Mouse (Mus musculus) heart, postnatal 0 days (tissue): ENCODE results near the gene B4galnt1. TPM values are rescaled to one million over a fixed set of nuclear protein-coding genes. Genes with fewer than 3 reads are reported as not detected.

Experiments
- ATAC-seq: fragments of 200-750 bp; cut with Nextera tagmentation; 2 replicates; pipeline ENCODE4 v1.8.0; 2017; ENCODE audit warnings: low read depth, moderate number of reproducible peaks, moderate library complexity; ENCODE audit not compliant: insufficient read depth
- DNase-seq: peaks from one replicate; pipeline ENCODE4 v3.0.0-alpha.2; 2016; ENCODE audit warnings: low spot score
- H3K27ac ChIP-seq: fragments of 300-500 bp; sonication (generic); 2 replicates; pipeline ENCODE4 v1.5.1; 2014; ENCODE audit warnings: low read depth, mild to moderate bottlenecking
- H3K27me3 ChIP-seq: fragments of 300-500 bp; sonication (generic); 2 replicates; pipeline ENCODE4 v1.6.1; 2014; ENCODE audit warnings: low read length, mixed read lengths; ENCODE audit not compliant: control insufficient read depth, insufficient read depth
- H3K36me3 ChIP-seq: fragments of 300-500 bp; sonication (generic); replicated peaks from 2 replicates; pipeline ENCODE4 v1.6.1; 2014; ENCODE audit warnings: low read length, mixed read lengths; ENCODE audit not compliant: control insufficient read depth, insufficient read depth
- H3K4me1 ChIP-seq: fragments of 300-500 bp; sonication (generic); 2 replicates; pipeline ENCODE4 v1.6.1; 2014; ENCODE audit warnings: antibody characterized with exemption; ENCODE audit not compliant: control insufficient read depth, insufficient read depth
- H3K4me2 ChIP-seq: fragments of 300-500 bp; sonication (generic); 2 replicates; pipeline ENCODE4 v1.6.1; 2014; ENCODE audit warnings: low read depth, mild to moderate bottlenecking, low read length, moderate library complexity
- H3K4me3 ChIP-seq: fragments of 300-500 bp; sonication (generic); 2 replicates; pipeline ENCODE4 v1.5.1; 2014; ENCODE audit warnings: low read depth, low read length
- H3K9ac ChIP-seq: fragments of 300-500 bp; sonication (generic); replicated peaks from 2 replicates; pipeline ENCODE4 v1.6.1; 2014; ENCODE audit warnings: low read depth, low read length, mixed read lengths
- H3K9me3 ChIP-seq: fragments of 300-500 bp; sonication (generic); replicated peaks from 2 replicates; pipeline ENCODE4 v1.6.1; 2016; ENCODE audit warnings: low read length; ENCODE audit not compliant: control insufficient read depth
- CTCF ChIP-seq: IDR thresholded peaks from 2 replicates; pipeline ENCODE4 v1.5.1; 2016; ENCODE audit warnings: antibody characterized with exemption, control low read depth, low read depth
- EP300 ChIP-seq: IDR thresholded peaks from 2 replicates; pipeline ENCODE4 v1.6.1; 2016; ENCODE audit warnings: antibody characterized with exemption, low read depth
- WGBS: fragments of 180-500 bp; shearing (Covaris S2); extraction: QIAGEN DNeasy Blood & Tissue Kit; methylation state at CpG from one replicate; pipeline ENCODE4 v1.1.7; 2014; 5-methylcytosine and 5-hydroxymethylcytosine counted together
- polyA plus RNA-seq: library from polyadenylated mRNA; unstranded; fragments of >200 nt; fragmentation: Nextera tagmentation; extraction: Ambion mirVana; gene quantifications from 2 replicates; pipeline ENCODE4 v1.2.1, GENCODE M21; 2015
- total RNA-seq: library from RNA; depleted of rRNA; stranded (reverse); fragments of >200 nt; gene quantifications from 2 replicates; pipeline ENCODE4 v1.2.3, GENCODE M21; 2014; ENCODE audit warnings: low replicate concordance

B4galnt1 gene
- total and polyA plus RNA-seq, 2 experiments from 2014 or later = 0.72 to 2.3 TPM

DNA sequence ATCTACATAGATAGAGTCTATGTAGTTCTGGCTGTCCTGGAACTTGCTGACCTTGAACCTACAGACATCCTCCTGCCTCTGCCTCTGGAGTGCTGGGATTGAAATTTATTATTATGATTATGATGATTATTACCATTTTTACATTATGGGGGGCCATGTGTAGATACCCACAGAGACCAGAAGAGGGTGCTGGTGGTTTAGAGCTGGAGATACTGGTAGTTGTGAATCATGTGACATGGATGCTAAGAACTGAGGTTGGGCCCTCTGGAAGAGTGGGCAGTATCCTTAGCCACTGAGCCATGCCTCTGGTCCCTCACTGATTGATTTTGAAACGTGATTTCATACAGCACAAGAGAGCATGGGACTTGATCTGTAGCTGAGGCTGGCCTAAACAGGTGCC is 21.4 kb downstream of the B4galnt1 start:
- no peak overlapping the region for H3K4me2 ChIP-seq
- no peak overlapping the region for H3K9ac ChIP-seq
- ATAC-seq (no peak), DNase-seq (no peak)
- WGBS = 88% methylated on average over 1 of the region's 1 CpGs
- H3K36me3 ChIP-seq = peaks cover 11% of the 10 kb centered on the region
- H3K27ac ChIP-seq = no peak overlapping the region
- H3K9me3 ChIP-seq = no peaks in the 10 kb centered on the region
- 0 out of 2 replicates have a peak, but pooled peaks cover 8% of the 10 kb centered on the region for H3K4me1 ChIP-seq
- no peak overlapping the region for H3K4me3 ChIP-seq
- peak; percentile 17; the same call in 1 of the 2 replicates for TF ChIP-seq CTCF
- no peak for TF ChIP-seq EP300
- peaks cover 24% of the 10 kb centered on the region for H3K27me3 ChIP-seq

DNA sequence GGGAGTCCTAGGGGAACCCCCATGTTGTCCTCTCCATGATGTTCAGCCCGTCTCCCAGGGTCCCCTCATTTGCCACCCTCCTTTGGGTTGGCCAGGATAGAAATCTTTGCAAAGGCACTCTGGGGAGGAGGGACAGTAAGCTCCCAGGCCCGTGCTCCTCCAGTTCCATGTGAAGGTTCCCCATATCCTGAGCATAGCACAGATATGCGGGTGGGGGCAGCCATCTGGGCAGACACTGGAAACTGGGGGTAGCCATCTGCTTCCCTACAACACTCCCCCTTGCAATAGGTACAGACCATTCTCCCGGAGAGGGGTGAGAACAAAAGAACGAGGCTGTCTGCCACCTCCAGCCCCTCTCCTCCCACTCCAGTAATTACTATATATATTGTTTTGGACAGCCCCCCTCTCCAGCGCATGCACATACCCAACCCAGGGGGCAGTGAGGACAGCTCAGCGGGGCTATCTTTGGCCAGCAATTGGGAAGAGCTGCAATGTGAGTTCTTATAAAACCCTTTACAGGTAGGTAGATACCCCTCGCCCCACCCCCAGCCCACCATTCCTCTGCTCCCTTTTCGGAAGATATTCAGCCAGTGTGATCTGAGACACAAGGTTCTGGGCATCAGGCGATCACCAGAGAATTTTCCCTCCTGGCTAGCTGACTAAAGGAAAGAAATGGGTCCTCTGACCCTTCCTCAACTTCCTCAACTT is 22.5 kb downstream of the B4galnt1 start:
- peaks cover 11% of the 10 kb centered on the region for H3K36me3 ChIP-seq
- H3K4me2 ChIP-seq = peak overlapping the region; percentile 85; the same call in 1 of the 2 replicates
- H3K9me3 ChIP-seq = no peaks in the 10 kb centered on the region
- no peak for ATAC-seq
- peaks cover 19% of the 10 kb centered on the region for H3K27me3 ChIP-seq
- H3K9ac ChIP-seq = no peak overlapping the region; the same call in 1 of the 2 replicates
- peak overlapping the region; percentile 59; the same call in 1 of the 2 replicates for H3K4me3 ChIP-seq
- TF ChIP-seq CTCF (no peak), EP300 (no peak)
- 0 out of 2 replicates have a peak, but pooled peaks cover 8% of the 10 kb centered on the region for H3K4me1 ChIP-seq
- no peak overlapping the region for H3K27ac ChIP-seq
- no peak for DNase-seq
- 48% methylated on average over 10 of the region's 10 CpGs for WGBS

DNA sequence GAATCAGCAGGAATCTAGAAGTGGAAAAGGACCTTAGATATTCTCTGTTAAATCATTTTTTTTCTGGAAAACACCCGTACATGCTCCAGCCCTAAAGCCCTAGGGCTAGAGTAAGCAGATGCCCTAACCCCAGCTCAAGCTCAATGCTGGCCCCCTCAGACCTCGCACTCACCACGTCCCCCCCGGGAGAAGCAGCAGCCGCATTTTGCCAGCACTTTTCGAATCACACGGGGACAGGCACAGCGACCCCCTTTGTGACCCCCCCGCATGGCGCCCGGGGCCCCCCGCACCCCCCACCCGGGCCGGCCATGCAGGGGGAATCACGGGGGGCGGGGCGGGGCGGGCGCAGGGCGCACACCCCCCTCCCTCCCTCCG is 23.0 kb downstream of the B4galnt1 start:
- ATAC-seq (no peak), DNase-seq (no peak)
- peak overlapping the region; percentile 59 for H3K4me3 ChIP-seq
- peak overlapping the region; percentile 85 for H3K4me2 ChIP-seq
- TF ChIP-seq EP300 (no peak), CTCF (no peak)
- H3K36me3 ChIP-seq = peaks cover 11% of the 10 kb centered on the region
- 2% methylated on average over 17 of the region's 21 CpGs for WGBS
- H3K27me3 ChIP-seq = peaks cover 14% of the 10 kb centered on the region
- H3K4me1 ChIP-seq = 0 out of 2 replicates have a peak, but pooled peaks cover 8% of the 10 kb centered on the region
- peak overlapping the region; percentile 55 for H3K9ac ChIP-seq
- H3K9me3 ChIP-seq = no peaks in the 10 kb centered on the region
- peak overlapping the region; percentile 52; the same call in 1 of the 2 replicates for H3K27ac ChIP-seq

DNA sequence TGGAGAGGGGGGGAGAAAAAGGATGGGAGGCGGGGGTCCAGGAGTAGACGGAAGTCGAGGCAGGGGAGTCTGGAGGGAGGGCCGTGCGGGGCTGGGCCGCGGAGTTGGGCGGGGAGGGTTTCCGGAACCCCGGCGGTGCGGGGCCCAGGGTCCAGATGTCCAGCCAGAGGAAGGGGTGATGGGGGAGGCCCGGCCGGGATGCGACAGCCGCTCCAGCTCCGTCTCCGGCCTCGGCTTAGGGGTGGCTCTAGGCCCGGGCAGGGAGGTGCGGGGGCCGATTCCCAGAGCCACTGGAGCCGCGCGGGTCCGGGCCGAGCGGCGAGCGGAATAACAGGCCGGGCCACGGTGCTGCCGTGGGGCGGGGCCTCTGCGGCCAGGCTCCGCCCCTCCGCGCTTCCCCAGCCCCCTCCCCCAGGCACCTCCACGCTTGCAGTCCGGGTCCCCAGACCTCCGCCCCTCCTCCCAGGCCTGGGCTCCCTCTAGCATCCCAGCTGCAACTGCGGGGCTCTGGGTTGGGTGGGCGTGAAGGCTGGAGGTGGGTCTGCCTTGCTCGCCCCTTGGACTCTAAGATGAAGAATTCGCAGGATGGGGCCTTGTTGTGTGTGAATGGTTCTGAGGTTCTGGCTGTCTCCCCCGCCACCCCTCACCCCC is 23.6 kb downstream of the B4galnt1 start:
- Histone ChIP-seq H3K36me3 (peaks cover 11% of the 10 kb centered on the region), H3K27ac (peak overlapping the region; percentile 52; the same call in 1 of the 2 replicates), H3K4me1 (0 out of 2 replicates have a peak, but pooled peaks cover 8% of the 10 kb centered on the region), H3K9ac (peak overlapping the region; percentile 55), H3K4me2 (peak overlapping the region; percentile 85), H3K9me3 (no peaks in the 10 kb centered on the region), H3K4me3 (peak overlapping the region; percentile 59), H3K27me3 (peaks cover 9% of the 10 kb centered on the region)
- 1% methylated on average over 33 of the region's 46 CpGs for WGBS
- TF ChIP-seq EP300 = no peak
- TF ChIP-seq CTCF = no peak
- ATAC-seq = peak; percentile 66
- no peak for DNase-seq

- Histone ChIP-seq H3K9ac (peak overlapping the region; percentile 55), H3K27ac (peak overlapping the region; percentile 59), H3K36me3 (peaks cover 11% of the 10 kb centered on the region), H3K27me3 (peaks cover 6% of the 10 kb centered on the region), H3K9me3 (no peaks in the 10 kb centered on the region), H3K4me3 (peak overlapping the region; percentile 59), H3K4me2 (peak overlapping the region; percentile 85), H3K4me1 (0 out of 2 replicates have a peak, but pooled peaks cover 8% of the 10 kb centered on the region)
- WGBS = 2% methylated on average over 26 of the region's 26 CpGs
- TF ChIP-seq CTCF (no peak), EP300 (no peak)
- DNase-seq = no peak
- peak; percentile 12; the same call in 1 of the 2 replicates for ATAC-seq
Observed at GRCm38 (mm10) chr10:127189116-127189650, 24.2 kb downstream of the B4galnt1 start.
